Mouse (Mus musculus): ENCODE data around the gene Pcnx3. TPM values are rescaled to one million over a fixed set of nuclear protein-coding genes. Genes with fewer than 3 reads are reported as not detected.

Gene Pcnx3
- polyA plus RNA-seq (2015; fragmentation: Nextera tagmentation; extraction: Ambion mirVana): 8.9 and 9.8 TPM in 2 replicates

GRCm38 (mm10) chr19:5688200-5689087 lies at the start of gene Pcnx3, which contains the start of gene Map3k11:
Gene Pcnx3, minus strand, starts transcription at chr19:5688908.
Gene Map3k11, plus strand, starts transcription at chr19:5688742.

GRCm38 (mm10) chr19:5729444-5729815 lies 40.7 kb upstream of the Pcnx3 start, which contains the start of gene Fam89b:
Gene Fam89b, minus strand, starts transcription at chr19:5729653.

GRCm38 (mm10) chr19:5725767-5726515 lies 37.2 kb upstream of the Pcnx3 start, which contains the start of gene Ehbp1l1:
Gene Ehbp1l1, minus strand, starts transcription at chr19:5726317.

GRCm38 (mm10) chr19:5704163-5704800 lies 15.6 kb upstream of the Pcnx3 start, which contains the start of gene Kcnk7:
Gene Kcnk7, plus strand, starts transcription at chr19:5704367.

DNA sequence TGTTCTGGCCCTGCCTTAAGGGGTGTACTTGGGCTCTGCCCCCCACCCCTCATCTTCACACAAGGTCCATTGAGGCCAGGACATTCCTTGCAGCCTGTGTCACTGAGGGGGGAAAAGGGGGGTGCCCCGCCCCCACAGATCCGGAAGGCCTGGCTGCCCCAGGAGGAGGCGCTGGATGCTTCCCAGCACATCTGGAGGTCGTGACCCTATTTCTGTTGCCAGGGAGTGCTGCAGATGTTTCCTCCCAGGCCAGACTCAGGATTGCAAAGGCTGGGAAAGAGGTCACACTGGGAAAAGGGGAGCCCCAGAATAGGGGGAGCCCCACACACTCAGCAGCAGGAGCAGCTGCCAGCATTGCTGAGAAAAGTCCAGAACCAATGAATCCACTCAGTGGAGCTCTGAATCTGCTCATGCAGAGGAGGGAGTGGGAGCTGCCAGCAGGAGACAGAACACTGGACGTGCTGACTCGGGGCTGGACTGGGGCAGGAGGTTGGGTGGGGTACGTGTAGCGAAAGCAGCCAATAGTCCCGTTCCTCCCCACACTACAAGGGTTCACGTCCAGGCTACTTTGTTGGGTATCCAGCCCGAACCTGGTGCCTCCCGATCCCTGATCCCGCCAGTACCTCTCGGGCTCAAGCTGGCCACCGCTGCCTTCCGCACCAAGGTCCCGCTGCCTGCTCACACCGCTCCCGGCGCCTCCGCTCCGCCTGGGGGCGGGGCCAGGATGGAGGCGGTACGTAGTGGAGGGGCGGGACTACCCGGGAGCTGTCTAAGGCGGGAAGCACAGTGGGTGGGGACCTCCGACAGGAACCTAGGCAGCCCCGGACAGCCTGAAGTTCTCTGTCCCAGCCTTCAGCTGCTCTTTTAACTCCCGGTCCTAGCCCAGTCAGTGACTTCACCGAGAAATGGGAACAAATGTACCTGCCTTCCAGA lies 25.5 kb downstream of the Pcnx3 start, which contains the start of gene Sipa1:
Sipa1 (minus strand) TSS at position 727 of the 933 bp plus-strand sequence.

GRCm38 (mm10) chr19:5637069-5638047 lies 51.4 kb downstream of the Pcnx3 start, which contains the start of gene Rela:
Gene Rela, plus strand, starts transcription at chr19:5637483.

Small RNA genes lying within 50 kb of the gene (microRNA-seq; reads per million reads assigned to microRNA genes)
- not detected for gene Mir6987

Other genes with a start within 250 kb of the Pcnx3 start
- gene Fosl1, start 241.4 kb downstream of the Pcnx3 start, polyA plus RNA-seq (2015; fragmentation: Nextera tagmentation; extraction: Ambion mirVana): 0.61 and 1.6 TPM in 2 replicates
- gene Ccdc85b, start 231.0 kb downstream of the Pcnx3 start, polyA plus RNA-seq (2015; fragmentation: Nextera tagmentation; extraction: Ambion mirVana): 15.1 and 16.5 TPM in 2 replicates
- 78.4 and 88.2 TPM in 2 replicates for gene Fibp, start 228.3 kb downstream of the Pcnx3 start, polyA plus RNA-seq (2015; fragmentation: Nextera tagmentation; extraction: Ambion mirVana)
- gene Ctsw, start 220.4 kb downstream of the Pcnx3 start, polyA plus RNA-seq (2015; fragmentation: Nextera tagmentation; extraction: Ambion mirVana): 0.16 and 0.62 TPM in 2 replicates
- gene Efemp2, start 215.0 kb downstream of the Pcnx3 start, polyA plus RNA-seq (2015; fragmentation: Nextera tagmentation; extraction: Ambion mirVana): 118 and 128 TPM in 2 replicates
- gene Mus81, start 200.5 kb downstream of the Pcnx3 start, polyA plus RNA-seq (2015; fragmentation: Nextera tagmentation; extraction: Ambion mirVana): 23.1 and 28.7 TPM in 2 replicates
- 1,724 and 1,857 TPM in 2 replicates for gene Cfl1, start 198.5 kb downstream of the Pcnx3 start, polyA plus RNA-seq (2015; fragmentation: Nextera tagmentation; extraction: Ambion mirVana)
- 0.27 TPM in 1 of 2 replicates, not detected in the other for gene 1700020D05Rik, start 185.1 kb downstream of the Pcnx3 start, polyA plus RNA-seq (2015; fragmentation: Nextera tagmentation; extraction: Ambion mirVana)
- 4.8 and 6.5 TPM in 2 replicates for gene Snx32, start 178.4 kb downstream of the Pcnx3 start, polyA plus RNA-seq (2015; fragmentation: Nextera tagmentation; extraction: Ambion mirVana)
- 2.6 and 3.4 TPM in 2 replicates for gene Ovol1, start 128.3 kb downstream of the Pcnx3 start, polyA plus RNA-seq (2015; fragmentation: Nextera tagmentation; extraction: Ambion mirVana)
- gene Ap5b1, start 120.9 kb downstream of the Pcnx3 start, polyA plus RNA-seq (2015; fragmentation: Nextera tagmentation; extraction: Ambion mirVana): 6.1 and 6.2 TPM in 2 replicates
- gene Rnaseh2c, start 87.0 kb downstream of the Pcnx3 start, polyA plus RNA-seq (2015; fragmentation: Nextera tagmentation; extraction: Ambion mirVana): 45.5 and 58.5 TPM in 2 replicates
- 31.9 and 33.2 TPM in 2 replicates for gene Kat5, start 78.7 kb downstream of the Pcnx3 start, polyA plus RNA-seq (2015; fragmentation: Nextera tagmentation; extraction: Ambion mirVana)
- gene Rela, start 51.4 kb downstream of the Pcnx3 start, polyA plus RNA-seq (2015; fragmentation: Nextera tagmentation; extraction: Ambion mirVana): 38.5 and 43.5 TPM in 2 replicates
- 14.1 and 14.4 TPM in 2 replicates for gene Sipa1, start 25.2 kb downstream of the Pcnx3 start, polyA plus RNA-seq (2015; fragmentation: Nextera tagmentation; extraction: Ambion mirVana)
- 11.8 and 12.4 TPM in 2 replicates for gene Map3k11, start 166 bp downstream of the Pcnx3 start, polyA plus RNA-seq (2015; fragmentation: Nextera tagmentation; extraction: Ambion mirVana)
- 0.33 and 0.46 TPM in 2 replicates for gene Kcnk7, start 15.5 kb upstream of the Pcnx3 start, polyA plus RNA-seq (2015; fragmentation: Nextera tagmentation; extraction: Ambion mirVana)
- gene Ehbp1l1, start 37.4 kb upstream of the Pcnx3 start, polyA plus RNA-seq (2015; fragmentation: Nextera tagmentation; extraction: Ambion mirVana): 120 and 126 TPM in 2 replicates
- 52.4 and 60.2 TPM in 2 replicates for gene Fam89b, start 40.7 kb upstream of the Pcnx3 start, polyA plus RNA-seq (2015; fragmentation: Nextera tagmentation; extraction: Ambion mirVana)
- gene Ltbp3, start 52.0 kb upstream of the Pcnx3 start, polyA plus RNA-seq (2015; fragmentation: Nextera tagmentation; extraction: Ambion mirVana): 27.7 and 29.5 TPM in 2 replicates
- 62.1 and 63.5 TPM in 2 replicates for gene Scyl1, start 82.5 kb upstream of the Pcnx3 start, polyA plus RNA-seq (2015; fragmentation: Nextera tagmentation; extraction: Ambion mirVana)
- gene Frmd8, start 186.4 kb upstream of the Pcnx3 start, polyA plus RNA-seq (2015; fragmentation: Nextera tagmentation; extraction: Ambion mirVana): 14.8 and 15.1 TPM in 2 replicates
- 3.7 and 4.5 TPM in 2 replicates for gene Slc25a45, start 188.9 kb upstream of the Pcnx3 start, polyA plus RNA-seq (2015; fragmentation: Nextera tagmentation; extraction: Ambion mirVana)
- 0.47 and 0.54 TPM in 2 replicates for gene Tigd3, start 205.2 kb upstream of the Pcnx3 start, polyA plus RNA-seq (2015; fragmentation: Nextera tagmentation; extraction: Ambion mirVana)
- gene Dpf2, start 224.1 kb upstream of the Pcnx3 start, polyA plus RNA-seq (2015; fragmentation: Nextera tagmentation; extraction: Ambion mirVana): 52.6 and 59.0 TPM in 2 replicates
- gene Cdc42ep2, start 235.9 kb upstream of the Pcnx3 start, polyA plus RNA-seq (2015; fragmentation: Nextera tagmentation; extraction: Ambion mirVana): 18.8 and 20.3 TPM in 2 replicates

All from urinary bladder, postnatal 0 days (tissue).